Mouse (Mus musculus) ES-E14 (cell line): ENCODE data around the gene Large2. TPM values are rescaled to one million over a fixed set of nuclear protein-coding genes. Genes with fewer than 3 reads are reported as not detected.

Experiments
- DNase-seq: peaks from one replicate; pipeline ENCODE4 v3.0.0-alpha.2; 2013; ENCODE audit warnings: low read depth, low spot score
- H3K27ac ChIP-seq: 2 replicates; pipeline ENCODE4 v1.5.1; 2012; ENCODE audit warnings: low read depth, mild to moderate bottlenecking, low read length, moderate library complexity, mixed read lengths; ENCODE audit not compliant: poor library complexity, insufficient read depth, severe bottlenecking
- H3K36me3 ChIP-seq: 2 replicates; pipeline ENCODE4 v1.6.1; 2012; ENCODE audit warnings: mild to moderate bottlenecking, low read length, moderate library complexity, mixed read lengths; ENCODE audit not compliant: control insufficient read depth, poor library complexity, insufficient read depth, severe bottlenecking
- H3K4me1 ChIP-seq, 2 experiments: fragments of 150-350 bp in 1 of 2; sonication (generic) in 1 of 2; 2 replicates each; pipeline ENCODE4 v1.6.1; 2012; ENCODE audit warnings: low read length in 2 of 2, mild to moderate bottlenecking in 1 of 2, mixed read lengths in 1 of 2; ENCODE audit not compliant: control insufficient read depth in 2 of 2, insufficient read depth in 2 of 2, poor library complexity in 1 of 2
- H3K4me3 ChIP-seq, 2 experiments: fragments of 150-350 bp in 1 of 2; sonication (generic) in 1 of 2; 2 replicates each; pipeline ENCODE4 v1.5.1; 2012; ENCODE audit warnings: low read length in 2 of 2, low read depth in 1 of 2, mild to moderate bottlenecking in 1 of 2, mixed read lengths in 1 of 2; ENCODE audit not compliant: insufficient read depth in 1 of 2, poor library complexity in 1 of 2, severe bottlenecking in 1 of 2
- H3K9ac ChIP-seq: 2 replicates; pipeline ENCODE4 v1.6.1; 2012; ENCODE audit warnings: low read depth, mild to moderate bottlenecking, low read length, mixed read lengths; ENCODE audit not compliant: poor library complexity, insufficient read depth, severe bottlenecking
- H3K9me3 ChIP-seq: fragments of 150-350 bp; sonication (generic); 2 replicates; pipeline ENCODE4 v1.6.1; 2012; ENCODE audit warnings: low read depth, mild to moderate bottlenecking, low read length; ENCODE audit not compliant: control insufficient read depth, insufficient read depth
- CHD2 ChIP-seq: IDR thresholded peaks from 2 replicates; pipeline ENCODE4 v1.6.1; 2014; ENCODE audit warnings: mild to moderate bottlenecking, low read depth, low read length, inconsistent platforms
- HCFC1 ChIP-seq: IDR thresholded peaks from 2 replicates; pipeline ENCODE4 v1.6.1; 2012; ENCODE audit warnings: low read length, inconsistent platforms, borderline replicate concordance; ENCODE audit not compliant: insufficient read depth
- MAFK ChIP-seq: IDR thresholded peaks from 2 replicates; pipeline ENCODE4 v1.6.1; 2014; ENCODE audit warnings: mild to moderate bottlenecking, low read depth, low read length, inconsistent platforms; ENCODE audit not compliant: insufficient read depth
- ZC3H11A ChIP-seq: IDR thresholded peaks from 2 replicates; pipeline ENCODE4 v1.6.1; 2012; ENCODE audit warnings: low read depth, mild to moderate bottlenecking, inconsistent platforms, low read length, borderline replicate concordance
- ZNF384 ChIP-seq: IDR thresholded peaks from 2 replicates; pipeline ENCODE4 v1.6.1; 2012; ENCODE audit warnings: low read depth, low read length, inconsistent platforms
- in situ Hi-C, 2 experiments: fragments of 600-800 bp; cut with MboI; formaldehyde crosslinking; loops; one replicate each; pipeline ENCODE4 v1.15.1; 2025; ENCODE audit warnings: low sequenced_read_pairs in 2 of 2, inconsistent platforms in 1 of 2; ENCODE audit not compliant: unreplicated experiment in 2 of 2
- total RNA-seq: library from RNA; depleted of rRNA; stranded (reverse); fragments of 300-350 nt; gene quantifications from 2 replicates; pipeline ENCODE4 v1.2.3, GENCODE M21; 2012; rRNA removed

Gene Large2
- total RNA-seq, 1 experiment = 10.3 TPM

- in situ Hi-C loops = no loop called here
- no peak overlapping the region for H3K27ac ChIP-seq
- no peaks in the 10 kb centered on the region for H3K4me1 ChIP-seq
- H3K9me3 ChIP-seq = no peaks in the 10 kb centered on the region
- DNase-seq = peak; percentile 27
- no peak overlapping the region for H3K9ac ChIP-seq
- TF ChIP-seq ZC3H11A = 0 out of 2 replicates have a peak, but pooled peaks have one; percentile 28
- no peak for TF ChIP-seq HCFC1
- no peak for TF ChIP-seq CHD2
- TF ChIP-seq ZNF384 = no peak
- TF ChIP-seq MAFK = no peak
- H3K4me3 ChIP-seq = no peak overlapping the region
- peaks cover 4% of the 10 kb centered on the region; the same call in 1 of the 2 replicates for H3K36me3 ChIP-seq
Measured at GRCm38 (mm10) chr2:92322669-92323068, 52.0 kb downstream of the Large2 start.

GRCm38 (mm10) chr2:92317228-92317627, 57.4 kb downstream of the Large2 start:
- no peak for TF ChIP-seq HCFC1
- no peak for TF ChIP-seq MAFK
- TF ChIP-seq ZC3H11A = no peak
- TF ChIP-seq CHD2 = no peak
- TF ChIP-seq ZNF384 = no peak
- no peak for DNase-seq
- in situ Hi-C loops = no loop called here
- H3K9ac ChIP-seq = no peak overlapping the region
- H3K4me3 ChIP-seq = no peak overlapping the region
- no peak overlapping the region for H3K27ac ChIP-seq
- no peaks in the 10 kb centered on the region for H3K4me1 ChIP-seq
- no peaks in the 10 kb centered on the region; the same call in 1 of the 2 replicates for H3K36me3 ChIP-seq
- no peaks in the 10 kb centered on the region for H3K9me3 ChIP-seq

GRCm38 (mm10) chr2:92316652-92317051, 58.0 kb downstream of the Large2 start:
- no peaks in the 10 kb centered on the region for H3K4me1 ChIP-seq
- TF ChIP-seq HCFC1 = no peak
- no peak for TF ChIP-seq ZNF384
- TF ChIP-seq CHD2 = no peak
- TF ChIP-seq ZC3H11A = no peak
- no peak for TF ChIP-seq MAFK
- no peak overlapping the region for H3K27ac ChIP-seq
- DNase-seq = no peak
- no peak overlapping the region for H3K4me3 ChIP-seq
- no peaks in the 10 kb centered on the region; the same call in 1 of the 2 replicates for H3K36me3 ChIP-seq
- in situ Hi-C loops = no loop called here
- no peaks in the 10 kb centered on the region for H3K9me3 ChIP-seq
- no peak overlapping the region for H3K9ac ChIP-seq

Other genes starting within 250 kb of the Large2 start
- 21.1 and 30.0 TPM in 2 replicates for gene Pex16, start 193 bp downstream of the Large2 start, total RNA-seq
- gene 1700029I15Rik, start 7.7 kb upstream of the Large2 start, total RNA-seq = 1.3 and 1.6 TPM in 2 replicates
- 10.1 and 11.6 TPM in 2 replicates for gene Mapk8ip1, start 26.4 kb upstream of the Large2 start, total RNA-seq
- gene Cry2, start 59.2 kb upstream of the Large2 start, total RNA-seq = 11.7 and 19.3 TPM in 2 replicates
- gene Slc35c1, start 85.7 kb upstream of the Large2 start, total RNA-seq = 4.8 and 5.2 TPM in 2 replicates
- gene Chst1, start 224.8 kb upstream of the Large2 start, total RNA-seq = 0.42 and 0.98 TPM in 2 replicates